Mouse (Mus musculus): Measurements from ENCODE around the gene Cyp4a12a. TPM values are rescaled to one million over a fixed set of nuclear protein-coding genes. Genes with fewer than 3 reads are reported as not detected.
"Not testable (repeated sequence)": the region's sequence is repeated elsewhere in the genome, so short reads cannot be mapped to it uniquely, and the experiment has no call there.

Gene Cyp4a12a
- not detected in 2 replicates for polyA plus RNA-seq (2016; fragmentation: Nextera tagmentation; extraction: Ambion mirVana)

DNA sequence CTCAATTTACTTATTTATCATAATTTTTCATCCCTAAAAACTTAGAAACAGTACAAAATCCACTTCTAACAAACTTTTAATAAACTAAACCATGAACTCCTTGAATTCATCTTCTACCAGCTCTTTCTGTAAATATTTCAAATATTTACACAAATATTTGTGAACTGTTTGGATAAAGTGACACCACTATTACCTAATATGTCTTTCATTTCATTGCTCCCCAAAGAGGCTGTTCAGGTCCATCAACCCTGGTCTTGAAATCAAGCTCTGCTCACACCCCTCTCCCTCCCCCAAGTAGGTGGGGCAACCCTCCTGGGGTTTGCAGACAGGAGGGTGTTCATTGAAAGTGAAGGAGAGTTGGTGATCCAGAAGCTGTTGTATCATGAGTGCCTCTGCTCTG is at the start of gene Cyp4a12a:
Cyp4a12a (plus strand) TSS at position 301 of the 400 bp plus-strand sequence.
- not testable (repeated sequence) for H3K9ac ChIP-seq; H3K4me1 ChIP-seq; H3K27me3 ChIP-seq (replicated peaks); H3K4me2 ChIP-seq; H3K4me3 ChIP-seq; ATAC-seq; H3K27ac ChIP-seq; H3K36me3 ChIP-seq; H3K9me3 ChIP-seq (replicated peaks)

DNA sequence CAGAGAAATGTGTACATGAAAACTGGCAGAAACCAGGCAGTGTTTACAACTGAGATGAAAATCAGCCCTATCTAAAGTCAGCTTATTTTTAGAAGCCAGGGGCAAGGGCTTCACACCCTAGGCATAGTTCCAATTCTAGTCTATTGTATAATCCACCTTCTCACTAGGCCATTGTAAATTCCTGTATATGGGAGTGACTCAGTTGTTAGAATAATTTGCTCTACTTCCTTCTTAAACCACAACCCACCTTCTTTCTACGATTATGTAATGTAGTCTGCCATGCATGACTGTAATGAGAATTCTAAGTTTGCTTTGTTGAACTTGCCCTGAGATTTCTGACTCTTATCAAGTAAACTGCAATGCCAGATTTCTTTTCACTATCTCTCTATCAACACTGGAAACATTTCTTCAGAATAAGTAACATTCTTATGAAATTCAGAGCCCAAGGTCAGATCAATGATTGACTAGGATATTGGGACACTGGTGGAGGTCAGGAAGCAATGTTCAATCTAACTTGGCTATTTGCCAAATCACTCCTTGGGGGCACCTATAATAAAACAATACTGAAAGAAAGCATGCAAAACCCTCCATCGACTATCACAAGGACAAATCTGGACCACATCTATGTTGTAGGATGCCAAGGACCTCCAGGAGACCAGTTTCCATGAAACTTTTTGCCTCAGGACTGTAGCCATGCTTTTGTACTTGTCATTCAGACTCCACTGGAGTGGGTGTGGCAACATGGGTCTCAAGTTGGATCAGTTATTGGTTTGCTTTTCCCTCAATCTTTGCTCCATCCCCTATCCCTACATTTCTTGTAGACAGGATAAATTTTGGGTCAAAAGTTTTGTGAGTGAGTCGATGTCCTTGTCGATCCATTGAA is 33.9 kb upstream of the Cyp4a12a start:
- not testable (repeated sequence) for ATAC-seq; H3K27me3 ChIP-seq (replicated peaks); H3K4me2 ChIP-seq; H3K9me3 ChIP-seq (replicated peaks); H3K9ac ChIP-seq; H3K4me3 ChIP-seq; H3K4me1 ChIP-seq; H3K27ac ChIP-seq; H3K36me3 ChIP-seq
- whole genome bisulfite sequencing (ENCODE audit: insufficient replicate concordance), result 63% methylated on average over 3 of the region's 4 CpGs

DNA sequence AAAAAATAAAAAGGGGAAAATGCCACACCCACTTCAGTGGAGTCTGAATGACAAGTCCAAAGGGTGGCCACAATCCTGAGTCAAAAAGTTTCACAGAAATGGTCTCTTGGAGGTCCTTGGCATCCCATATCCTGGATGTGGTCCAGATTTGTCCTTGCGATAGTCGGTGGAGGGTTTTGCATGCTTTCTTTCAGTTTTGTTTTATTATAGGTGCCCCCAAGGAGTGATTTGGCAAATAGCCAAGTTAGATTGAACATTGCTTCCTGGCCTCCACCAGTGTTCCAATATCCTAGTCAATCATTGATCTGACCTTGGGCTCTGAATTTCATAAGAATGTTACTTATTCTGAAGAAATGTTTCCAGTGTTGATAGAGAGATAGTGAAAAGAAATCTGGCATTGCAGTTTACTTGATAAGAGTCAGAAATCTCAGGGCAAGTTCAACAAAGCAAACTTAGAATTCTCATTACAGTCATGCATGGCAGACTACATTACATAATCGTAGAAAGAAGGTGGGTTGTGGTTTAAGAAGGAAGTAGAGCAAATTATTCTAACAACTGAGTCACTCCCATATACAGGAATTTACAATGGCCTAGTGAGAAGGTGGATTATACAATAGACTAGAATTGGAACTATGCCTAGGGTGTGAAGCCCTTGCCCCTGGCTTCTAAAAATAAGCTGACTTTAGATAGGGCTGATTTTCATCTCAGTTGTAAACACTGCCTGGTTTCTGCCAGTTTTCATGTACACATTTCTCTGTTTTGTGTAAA is 20.4 kb upstream of the Cyp4a12a start:
- not testable (repeated sequence) for H3K27ac ChIP-seq; H3K36me3 ChIP-seq; H3K4me2 ChIP-seq; H3K4me3 ChIP-seq; H3K27me3 ChIP-seq (replicated peaks); H3K4me1 ChIP-seq; H3K9ac ChIP-seq; ATAC-seq; H3K9me3 ChIP-seq (replicated peaks)
- WGBS (ENCODE audit: insufficient replicate concordance), result 80% methylated on average over 2 of the region's 3 CpGs

DNA sequence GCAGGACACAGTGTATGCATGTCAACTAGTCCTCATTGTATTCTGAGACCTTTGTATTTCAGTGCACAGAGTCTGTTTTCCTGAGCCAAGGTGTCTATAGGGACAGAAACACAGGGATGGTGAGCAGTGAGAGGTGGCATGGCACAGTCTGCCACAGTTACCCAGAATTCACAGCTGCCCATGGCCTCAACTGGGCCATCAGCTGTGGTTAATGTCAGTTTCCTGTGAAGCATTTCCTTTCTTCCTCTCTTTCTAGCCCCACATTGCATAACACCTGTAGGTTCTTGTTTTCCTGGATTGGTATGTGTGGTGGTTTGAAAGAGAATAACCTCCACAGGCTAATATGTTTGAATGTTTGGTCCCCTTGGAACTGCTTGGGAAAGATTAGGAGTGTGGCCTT is 18.5 kb upstream of the Cyp4a12a start:
- Histone ChIP-seq H3K27ac (no peak overlapping the region), H3K9me3 (replicated peaks) (no peaks in the 10 kb centered on the region), H3K27me3 (replicated peaks) (no peaks in the 10 kb centered on the region), H3K4me1 (no peaks in the 10 kb centered on the region), H3K9ac (no peak overlapping the region), H3K4me2 (peak overlapping the region; percentile 55), H3K4me3 (no peak overlapping the region), H3K36me3 (no peaks in the 10 kb centered on the region)
- no peak for ATAC-seq

DNA sequence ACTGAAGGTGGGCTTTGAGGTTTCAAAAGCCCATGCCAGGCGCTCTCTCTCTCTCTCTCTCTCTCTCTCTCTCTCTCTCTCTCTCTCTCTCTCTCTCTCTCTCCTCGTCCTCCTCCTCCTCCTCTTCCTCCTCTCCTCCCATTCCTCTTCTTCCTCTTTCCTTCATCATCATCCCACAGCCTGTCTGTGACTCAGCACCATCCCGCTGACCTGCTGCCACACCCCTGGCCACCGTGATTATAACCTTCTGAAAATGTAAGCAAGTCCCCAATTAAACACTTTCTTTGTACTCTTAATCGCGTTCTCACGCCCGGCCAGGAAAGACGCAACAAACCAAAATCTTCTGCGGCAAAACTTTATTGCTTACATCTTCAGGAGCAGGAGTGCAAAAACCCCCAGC is 18.1 kb upstream of the Cyp4a12a start:
- 19% methylated on average over 10 of the region's 10 CpGs for WGBS (ENCODE audit: insufficient replicate concordance)
- H3K4me2 ChIP-seq, result peak overlapping the region; percentile 55
- H3K4me3 ChIP-seq, result peak overlapping the region; percentile 41
- not testable (repeated sequence) for H3K27me3 ChIP-seq (replicated peaks); ATAC-seq; H3K36me3 ChIP-seq; H3K9ac ChIP-seq; H3K9me3 ChIP-seq (replicated peaks); H3K27ac ChIP-seq; H3K4me1 ChIP-seq

DNA sequence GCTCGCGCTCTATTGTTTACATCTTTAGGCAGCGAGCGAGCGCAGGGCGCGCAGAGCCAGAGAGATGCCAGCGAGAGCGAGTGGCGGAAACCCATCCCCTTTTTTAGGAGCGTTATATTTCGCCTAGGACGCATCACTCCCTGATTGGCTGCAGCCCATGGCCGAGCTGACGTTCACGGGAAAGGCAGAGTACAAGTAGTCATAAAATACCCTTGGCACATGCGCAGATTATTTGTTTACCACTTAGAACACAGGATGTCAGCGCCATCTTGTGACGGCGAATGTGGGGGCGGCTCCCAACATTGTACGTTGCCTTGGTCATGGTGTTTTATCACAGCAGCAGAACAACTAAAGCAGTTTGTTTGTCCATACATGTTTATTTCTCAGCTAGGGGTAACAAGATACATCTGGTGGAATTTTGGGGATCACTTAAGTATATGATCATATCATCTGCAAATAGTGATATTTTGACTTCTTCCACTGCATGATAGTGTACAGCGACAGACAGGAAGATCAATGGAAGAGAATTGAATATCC is 17.5 kb upstream of the Cyp4a12a start:
- not testable (repeated sequence) for H3K9me3 ChIP-seq (replicated peaks); H3K9ac ChIP-seq; H3K36me3 ChIP-seq; H3K27me3 ChIP-seq (replicated peaks); H3K27ac ChIP-seq; H3K4me1 ChIP-seq
- H3K4me3 ChIP-seq, result peak overlapping the region; percentile 41
- H3K4me2 ChIP-seq, result peak overlapping the region; percentile 55
- peak; percentile 32; the same call in 1 of the 2 replicates for ATAC-seq
- WGBS (ENCODE audit: insufficient replicate concordance), result 19% methylated on average over 22 of the region's 23 CpGs

DNA sequence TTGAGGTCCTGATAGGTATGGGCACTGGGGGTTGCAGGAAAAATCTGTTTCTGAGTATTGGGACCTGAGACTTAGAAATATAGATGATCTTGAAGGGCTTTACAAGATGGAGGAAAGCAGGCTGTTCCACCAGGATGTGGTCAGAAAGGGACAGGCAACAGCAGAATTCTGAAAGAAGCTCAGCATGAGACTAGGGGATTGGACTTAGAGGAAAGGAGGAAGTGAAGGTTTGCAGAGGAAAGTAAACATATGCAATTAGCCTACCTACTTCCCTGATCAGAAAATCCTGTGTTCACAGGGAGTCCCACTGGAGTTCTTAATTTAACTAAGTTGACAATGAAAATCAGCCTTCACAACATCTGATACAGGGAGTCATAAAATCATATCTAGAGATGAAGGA is 26.9 kb downstream of the Cyp4a12a start:
- not testable (repeated sequence) for H3K4me3 ChIP-seq; H3K4me1 ChIP-seq; H3K9me3 ChIP-seq (replicated peaks); H3K27ac ChIP-seq; H3K36me3 ChIP-seq; H3K27me3 ChIP-seq (replicated peaks); H3K9ac ChIP-seq; ATAC-seq; H3K4me2 ChIP-seq

DNA sequence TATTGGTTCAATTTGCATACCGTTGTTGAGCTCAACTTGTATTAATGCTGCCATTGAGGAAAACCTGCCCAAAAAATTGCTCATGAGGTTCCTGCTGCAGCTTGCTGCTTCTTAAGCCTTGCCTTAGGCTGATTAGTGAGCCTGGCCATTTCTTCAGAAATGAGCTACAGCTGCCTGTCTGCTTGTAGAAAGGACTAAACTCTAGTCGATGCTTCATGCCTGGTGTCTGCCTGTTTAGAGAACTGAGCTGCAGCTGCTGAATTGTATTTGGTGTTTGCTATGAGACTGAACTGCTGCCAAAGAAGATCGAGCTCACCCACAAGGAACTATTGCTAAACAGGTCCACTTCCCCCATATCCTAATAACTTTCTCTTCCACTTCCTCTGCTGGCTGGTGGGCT is 66.8 kb downstream of the Cyp4a12a start:
- not testable (repeated sequence) for H3K27me3 ChIP-seq (replicated peaks); H3K9ac ChIP-seq; ATAC-seq; H3K4me2 ChIP-seq; H3K36me3 ChIP-seq; H3K9me3 ChIP-seq (replicated peaks); H3K4me3 ChIP-seq; H3K4me1 ChIP-seq; H3K27ac ChIP-seq
- 58% methylated on average over 3 of the region's 3 CpGs for WGBS (ENCODE audit: insufficient replicate concordance)

DNA sequence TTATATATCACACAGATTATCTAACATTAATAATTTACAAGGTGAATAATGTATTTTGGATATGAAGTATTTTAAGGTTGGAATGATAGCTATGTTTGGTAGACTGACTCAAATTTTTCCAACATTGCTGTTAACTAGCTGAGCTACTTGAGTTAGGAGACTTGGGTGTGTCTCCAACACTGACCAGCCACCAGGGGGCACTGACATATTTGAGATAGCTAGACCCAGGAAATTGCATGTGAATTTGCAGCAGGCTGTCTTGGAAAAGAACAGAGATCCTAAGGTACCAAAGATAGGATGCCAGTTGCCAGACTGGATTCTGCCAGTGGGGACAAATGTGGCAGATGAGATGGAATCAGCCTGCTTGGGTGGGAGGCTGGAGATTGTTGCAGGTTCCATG is 69.2 kb downstream of the Cyp4a12a start:
- ATAC-seq; H3K27ac ChIP-seq; H3K4me1 ChIP-seq; H3K27me3 ChIP-seq (replicated peaks); H3K36me3 ChIP-seq; H3K4me2 ChIP-seq; H3K4me3 ChIP-seq; H3K9ac ChIP-seq; H3K9me3 ChIP-seq (replicated peaks): not testable (repeated sequence)

Other genes starting within 250 kb of the Cyp4a12a start
- 57.1 and 58.7 TPM in 2 replicates for gene Tal1, start 242.6 kb upstream of the Cyp4a12a start, polyA plus RNA-seq (2016; fragmentation: Nextera tagmentation; extraction: Ambion mirVana)
- 30.2 and 33.1 TPM in 2 replicates for gene Pdzk1ip1, start 210.3 kb upstream of the Cyp4a12a start, polyA plus RNA-seq (2016; fragmentation: Nextera tagmentation; extraction: Ambion mirVana)
- gene Cyp4x1, start 164.8 kb upstream of the Cyp4a12a start, polyA plus RNA-seq (2016; fragmentation: Nextera tagmentation; extraction: Ambion mirVana), result 0.08 and 0.14 TPM in 2 replicates
- not detected in 2 replicates for gene Cyp4a29, start 57.0 kb upstream of the Cyp4a12a start, polyA plus RNA-seq (2016; fragmentation: Nextera tagmentation; extraction: Ambion mirVana)
- not detected in 2 replicates for gene Cyp4a12b, start 112.6 kb downstream of the Cyp4a12a start, polyA plus RNA-seq (2016; fragmentation: Nextera tagmentation; extraction: Ambion mirVana)
- gene Cyp4a30b, start 153.6 kb downstream of the Cyp4a12a start, polyA plus RNA-seq (2016; fragmentation: Nextera tagmentation; extraction: Ambion mirVana), result not detected in 2 replicates
- not detected in 2 replicates for gene Cyp4a14, start 197.1 kb downstream of the Cyp4a12a start, polyA plus RNA-seq (2016; fragmentation: Nextera tagmentation; extraction: Ambion mirVana)
- not detected in 2 replicates for gene Cyp4a10, start 219.2 kb downstream of the Cyp4a12a start, polyA plus RNA-seq (2016; fragmentation: Nextera tagmentation; extraction: Ambion mirVana)

All from liver, embryonic 12.5 days (tissue).